Mouse (Mus musculus) heart, postnatal 0 days (tissue): ENCODE data around the gene Vtcn1. TPM values are rescaled to one million over a fixed set of nuclear protein-coding genes. Genes with fewer than 3 reads are reported as not detected.

Experiments
- ATAC-seq: fragments of 200-750 bp; cut with Nextera tagmentation; 2 replicates; pipeline ENCODE4 v1.8.0; 2017; ENCODE audit warnings: low read depth, moderate number of reproducible peaks, moderate library complexity; ENCODE audit not compliant: insufficient read depth
- DNase-seq: peaks from one replicate; pipeline ENCODE4 v3.0.0-alpha.2; 2016; ENCODE audit warnings: low spot score
- H3K27ac ChIP-seq: fragments of 300-500 bp; sonication (generic); 2 replicates; pipeline ENCODE4 v1.5.1; 2014; ENCODE audit warnings: low read depth, mild to moderate bottlenecking
- H3K27me3 ChIP-seq: fragments of 300-500 bp; sonication (generic); 2 replicates; pipeline ENCODE4 v1.6.1; 2014; ENCODE audit warnings: low read length, mixed read lengths; ENCODE audit not compliant: control insufficient read depth, insufficient read depth
- H3K36me3 ChIP-seq: fragments of 300-500 bp; sonication (generic); replicated peaks from 2 replicates; pipeline ENCODE4 v1.6.1; 2014; ENCODE audit warnings: low read length, mixed read lengths; ENCODE audit not compliant: control insufficient read depth, insufficient read depth
- H3K4me1 ChIP-seq: fragments of 300-500 bp; sonication (generic); 2 replicates; pipeline ENCODE4 v1.6.1; 2014; ENCODE audit warnings: antibody characterized with exemption; ENCODE audit not compliant: control insufficient read depth, insufficient read depth
- H3K4me2 ChIP-seq: fragments of 300-500 bp; sonication (generic); 2 replicates; pipeline ENCODE4 v1.6.1; 2014; ENCODE audit warnings: low read depth, mild to moderate bottlenecking, low read length, moderate library complexity
- H3K4me3 ChIP-seq: fragments of 300-500 bp; sonication (generic); 2 replicates; pipeline ENCODE4 v1.5.1; 2014; ENCODE audit warnings: low read depth, low read length
- H3K9ac ChIP-seq: fragments of 300-500 bp; sonication (generic); replicated peaks from 2 replicates; pipeline ENCODE4 v1.6.1; 2014; ENCODE audit warnings: low read depth, low read length, mixed read lengths
- H3K9me3 ChIP-seq: fragments of 300-500 bp; sonication (generic); replicated peaks from 2 replicates; pipeline ENCODE4 v1.6.1; 2016; ENCODE audit warnings: low read length; ENCODE audit not compliant: control insufficient read depth
- CTCF ChIP-seq: IDR thresholded peaks from 2 replicates; pipeline ENCODE4 v1.5.1; 2016; ENCODE audit warnings: antibody characterized with exemption, control low read depth, low read depth
- EP300 ChIP-seq: IDR thresholded peaks from 2 replicates; pipeline ENCODE4 v1.6.1; 2016; ENCODE audit warnings: antibody characterized with exemption, low read depth
- WGBS: fragments of 180-500 bp; shearing (Covaris S2); extraction: QIAGEN DNeasy Blood & Tissue Kit; methylation state at CpG from one replicate; pipeline ENCODE4 v1.1.7; 2014; 5-methylcytosine and 5-hydroxymethylcytosine counted together
- polyA plus RNA-seq: library from polyadenylated mRNA; unstranded; fragments of >200 nt; fragmentation: Nextera tagmentation; extraction: Ambion mirVana; gene quantifications from 2 replicates; pipeline ENCODE4 v1.2.1, GENCODE M21; 2015
- total RNA-seq: library from RNA; depleted of rRNA; stranded (reverse); fragments of >200 nt; gene quantifications from 2 replicates; pipeline ENCODE4 v1.2.3, GENCODE M21; 2014; ENCODE audit warnings: low replicate concordance

The Vtcn1 gene
- total and polyA plus RNA-seq, 2 experiments from 2014 or later, result 0.27 to 0.36 TPM

DNA sequence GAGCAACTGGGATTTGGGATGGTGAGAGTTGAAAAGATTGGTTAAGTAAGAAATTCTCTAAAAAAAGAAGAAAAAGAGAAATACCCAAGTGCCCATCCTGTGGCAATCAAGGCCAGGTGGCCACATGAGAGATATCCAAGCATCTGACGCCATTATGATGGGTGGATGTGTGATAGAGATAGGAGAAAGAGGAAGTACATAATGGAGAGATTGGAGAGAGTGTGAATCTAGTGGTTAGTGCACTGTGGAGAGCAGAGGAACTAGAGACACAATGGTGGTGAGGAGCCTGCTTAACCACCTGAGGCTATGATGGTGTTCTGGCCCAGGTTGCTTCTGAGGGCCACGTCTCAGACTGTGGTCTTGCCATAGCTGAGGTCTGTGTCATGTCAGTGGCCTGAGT lies 31.9 kb upstream of the Vtcn1 start:
- Histone ChIP-seq H3K36me3 (no peaks in the 10 kb centered on the region), H3K27ac (no peak overlapping the region), H3K9me3 (no peaks in the 10 kb centered on the region), H3K9ac (no peak overlapping the region), H3K27me3 (no peaks in the 10 kb centered on the region), H3K4me3 (no peak overlapping the region), H3K4me2 (no peak overlapping the region), H3K4me1 (no peaks in the 10 kb centered on the region)
- DNase-seq, result no peak
- 62% methylated on average over 2 of the region's 2 CpGs for WGBS
- ATAC-seq, result no peak
- TF ChIP-seq EP300 (no peak), CTCF (no peak)

DNA sequence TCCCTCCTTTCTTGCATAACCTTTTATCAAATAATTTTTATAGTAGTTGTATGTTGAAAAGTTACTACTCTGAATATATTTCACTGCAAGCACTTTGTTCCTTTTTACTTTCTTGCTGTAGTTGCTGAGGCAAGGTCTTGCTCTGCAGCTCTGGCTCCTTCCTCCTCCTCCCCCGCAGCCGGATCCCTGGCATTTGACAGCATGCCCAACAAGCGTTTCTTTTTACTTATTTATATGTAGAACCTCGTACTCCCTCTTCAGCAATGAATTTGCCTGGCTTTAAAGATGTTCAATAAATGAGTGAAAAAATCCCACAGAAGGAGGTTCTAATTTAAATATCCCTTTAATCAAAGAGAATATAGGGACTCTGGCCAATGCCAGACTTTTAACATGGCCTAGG lies 28.7 kb upstream of the Vtcn1 start:
- Histone ChIP-seq H3K4me3 (no peak overlapping the region), H3K27me3 (no peaks in the 10 kb centered on the region), H3K4me1 (no peaks in the 10 kb centered on the region), H3K9ac (no peak overlapping the region), H3K27ac (no peak overlapping the region), H3K36me3 (no peaks in the 10 kb centered on the region), H3K4me2 (no peak overlapping the region), H3K9me3 (no peaks in the 10 kb centered on the region)
- DNase-seq, result no peak
- 64% methylated on average over 4 of the region's 4 CpGs for WGBS
- no peak for TF ChIP-seq EP300
- TF ChIP-seq CTCF, result no peak
- ATAC-seq, result no peak

DNA sequence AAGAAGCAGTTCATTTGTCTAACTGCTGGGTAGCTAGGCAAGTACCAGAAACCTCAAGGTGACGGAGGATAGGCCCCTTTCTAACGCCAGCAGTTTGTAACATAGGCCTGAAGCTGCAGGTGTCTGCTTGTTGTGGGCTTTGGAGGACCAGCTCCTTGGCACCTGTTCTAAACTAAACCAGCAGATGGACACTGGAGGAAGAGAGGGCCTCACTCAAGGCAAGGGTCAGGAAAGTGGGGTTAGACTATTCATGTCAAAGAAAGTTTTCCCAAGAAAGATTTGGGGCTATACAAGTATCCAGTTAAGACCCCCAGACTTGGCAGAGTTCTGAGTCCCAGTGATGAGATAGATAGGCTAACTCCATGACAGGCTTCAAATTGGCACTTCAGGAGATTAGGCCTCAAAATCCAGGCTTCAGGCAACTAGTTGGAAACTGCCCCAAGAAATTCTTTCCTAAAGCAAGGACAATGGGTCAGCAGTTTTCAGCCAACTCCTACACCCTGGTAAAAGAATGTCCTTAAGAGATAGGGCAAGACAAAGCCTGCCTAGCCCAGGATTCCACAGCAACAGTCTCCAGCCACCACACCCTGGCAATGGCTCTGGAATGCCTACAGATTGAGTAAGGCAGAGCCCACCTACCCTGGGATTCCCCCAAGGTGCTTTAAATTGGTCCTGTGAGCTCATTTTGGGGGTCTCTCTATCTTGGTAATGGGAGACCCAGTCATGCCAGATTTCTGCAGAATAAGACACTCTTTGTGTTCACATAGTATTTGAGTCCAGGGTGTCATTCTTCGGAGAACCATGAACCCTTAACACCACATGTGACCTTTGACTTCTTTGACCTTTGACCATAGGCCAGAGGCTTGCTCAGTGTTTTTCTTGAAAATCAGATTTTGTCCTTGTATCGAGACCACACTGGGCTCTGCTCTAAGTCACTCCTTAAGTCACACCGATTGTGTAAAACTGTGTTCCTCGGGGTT lies 27.8 kb upstream of the Vtcn1 start:
- whole genome bisulfite sequencing, result 88% methylated on average over 6 of the region's 6 CpGs
- H3K4me2 ChIP-seq, result no peak overlapping the region
- no peak overlapping the region for H3K4me3 ChIP-seq
- no peaks in the 10 kb centered on the region for H3K9me3 ChIP-seq
- no peak for DNase-seq
- no peaks in the 10 kb centered on the region for H3K36me3 ChIP-seq
- no peak for ATAC-seq
- H3K27ac ChIP-seq, result no peak overlapping the region
- TF ChIP-seq EP300 (no peak), CTCF (no peak)
- no peaks in the 10 kb centered on the region for H3K27me3 ChIP-seq
- H3K4me1 ChIP-seq, result no peaks in the 10 kb centered on the region
- H3K9ac ChIP-seq, result no peak overlapping the region

DNA sequence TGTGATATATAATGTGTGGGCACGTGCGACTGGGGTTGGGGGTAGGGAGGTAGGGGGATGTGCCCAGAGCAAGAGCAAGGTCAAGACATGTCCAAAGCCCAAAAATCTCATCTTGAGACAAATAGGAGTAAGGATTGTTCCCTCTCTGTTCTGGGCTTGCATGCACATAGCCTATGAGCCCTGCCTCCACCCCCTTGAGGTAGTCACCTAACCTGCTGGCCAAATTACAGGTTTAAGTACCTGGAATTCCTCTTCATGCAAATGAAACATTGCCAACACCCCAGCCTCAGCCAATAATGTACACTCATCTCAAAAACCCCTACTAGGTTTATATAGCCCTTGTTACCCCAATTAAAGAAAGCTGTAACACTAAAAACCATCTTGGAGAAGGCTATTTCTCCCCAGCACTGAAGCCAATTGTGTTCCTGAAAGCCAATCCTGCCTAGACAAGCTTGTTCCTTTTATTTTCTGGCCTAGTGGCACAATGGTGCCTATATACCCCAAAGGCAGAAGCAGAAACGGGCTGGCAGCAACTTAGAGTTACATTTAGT lies 26.3 kb upstream of the Vtcn1 start:
- 90% methylated on average over 3 of the region's 3 CpGs for WGBS
- H3K4me1 ChIP-seq, result no peaks in the 10 kb centered on the region
- H3K4me3 ChIP-seq, result no peak overlapping the region
- no peak overlapping the region for H3K9ac ChIP-seq
- ATAC-seq (no peak), DNase-seq (no peak)
- H3K27me3 ChIP-seq, result no peaks in the 10 kb centered on the region
- no peak for TF ChIP-seq CTCF
- no peak for TF ChIP-seq EP300
- H3K9me3 ChIP-seq, result no peaks in the 10 kb centered on the region
- no peak overlapping the region for H3K27ac ChIP-seq
- no peaks in the 10 kb centered on the region for H3K36me3 ChIP-seq
- H3K4me2 ChIP-seq, result no peak overlapping the region

GRCm38 (mm10) chr3:100804975-100805374 lies 20.3 kb upstream of the Vtcn1 start:
- no peak overlapping the region for H3K9ac ChIP-seq
- H3K27ac ChIP-seq, result no peak overlapping the region
- no peaks in the 10 kb centered on the region for H3K36me3 ChIP-seq
- peak overlapping the region; percentile 5; the same call in 1 of the 2 replicates for H3K4me2 ChIP-seq
- ATAC-seq (no peak), DNase-seq (no peak)
- no peaks in the 10 kb centered on the region for H3K9me3 ChIP-seq
- H3K27me3 ChIP-seq, result no peaks in the 10 kb centered on the region
- WGBS, result 69% methylated on average over 1 of the region's 1 CpGs
- H3K4me1 ChIP-seq, result no peaks in the 10 kb centered on the region
- TF ChIP-seq CTCF (no peak), EP300 (no peak)
- no peak overlapping the region for H3K4me3 ChIP-seq
